Mouse (Mus musculus) C2C12 (cell line): ENCODE measurements around the gene Sidt2. TPM values are rescaled to one million over a fixed set of nuclear protein-coding genes. Genes with fewer than 3 reads are reported as not detected.
A peak's percentile ranks its signal among the peaks of the same experiment; 100 is the strongest.

Source experiments
- H3K27me3 ChIP-seq: one replicate; pipeline ENCODE4 v1.6.1; 2011; ENCODE audit not compliant: control insufficient read depth, insufficient read depth, insufficient read length
- H3K36me3 ChIP-seq: one replicate; pipeline ENCODE4 v1.6.1; 2011; ENCODE audit not compliant: control insufficient read depth, insufficient read depth
- H3K4me3 ChIP-seq: one replicate; pipeline ENCODE4 v1.5.1; 2011; ENCODE audit warnings: mild to moderate bottlenecking, control low read depth; ENCODE audit not compliant: poor library complexity, insufficient read depth, severe bottlenecking
- H3K79me2 ChIP-seq: one replicate; pipeline ENCODE4 v1.6.1; 2011; ENCODE audit not compliant: control insufficient read depth, insufficient read depth
- H3K79me3 ChIP-seq: one replicate; pipeline ENCODE4 v1.6.1; 2011; ENCODE audit warnings: low read depth, control low read depth
- H3ac ChIP-seq: one replicate; pipeline ENCODE3; 2011; ENCODE audit warnings: low read depth; ENCODE audit not compliant: control insufficient read depth, insufficient read length
- CEBPB ChIP-seq: IDR thresholded peaks from one replicate; pipeline ENCODE4 v1.6.1; 2011; ENCODE audit warnings: low read depth, mild to moderate bottlenecking, control low read depth, moderate library complexity
- CTCF ChIP-seq: IDR thresholded peaks from one replicate; pipeline ENCODE4 v1.5.1; 2011; ENCODE audit not compliant: control insufficient read depth, insufficient read depth, insufficient read length
- FOSL1 ChIP-seq: IDR thresholded peaks from one replicate; pipeline ENCODE4 v1.8.0; 2011; ENCODE audit warnings: mild to moderate bottlenecking, low read length; ENCODE audit not compliant: poor library complexity, insufficient read depth, severe bottlenecking
- MAX ChIP-seq: IDR thresholded peaks from one replicate; pipeline ENCODE4 v1.6.1; 2011; ENCODE audit warnings: mild to moderate bottlenecking, control low read depth
- MYOD1 ChIP-seq: IDR thresholded peaks from one replicate; pipeline ENCODE4 v1.6.1; 2011; ENCODE audit warnings: low read depth; ENCODE audit not compliant: control insufficient read depth, insufficient read length
- MYOG ChIP-seq: IDR thresholded peaks from one replicate; pipeline ENCODE4 v1.6.1; 2011; ENCODE audit not compliant: control insufficient read depth, insufficient read length; ENCODE audit errors: extremely low read depth
- USF1 ChIP-seq: IDR thresholded peaks from one replicate; pipeline ENCODE4 v1.6.1; 2011; ENCODE audit warnings: low read depth, mild to moderate bottlenecking, control low read depth, moderate library complexity
- long read RNA-seq, 2 experiments: library from polyadenylated mRNA; unstranded; transcript quantifications; one replicate each; pipeline ENCODE4 v2.0.0; 2019 to 2020
- polyA plus RNA-seq: library from polyadenylated mRNA; unstranded; fragments of >200 nt; fragmentation: generic; extraction: Trizol; gene quantifications from one replicate; pipeline ENCODE4 v1.2.1, GENCODE M21; 2012; ENCODE audit warnings: missing spikeins

Sidt2 gene
- polyA plus RNA-seq = 50.2 TPM
- long read RNA-seq, experiment 1, partial matches to known transcripts = 4 of 15 reads
- long read RNA-seq, experiment 1, other reads (novel, unspliced or antisense) = 11 of 15 reads
- long read RNA-seq, experiment 2, partial matches to known transcripts = 3 of 7 reads
- long read RNA-seq, experiment 2, other reads (novel, unspliced or antisense) = 4 of 7 reads

- H3K36me3 ChIP-seq = peaks cover 14% of the 10 kb centered on the region
- H3K4me3 ChIP-seq = peak within 1 kb of the TSS; percentile 74
- no peak for TF ChIP-seq CEBPB
- TF ChIP-seq MYOG = no peak
- no peak for TF ChIP-seq MYOD1
- TF ChIP-seq USF1 = no peak
- no peak for TF ChIP-seq MAX
- TF ChIP-seq FOSL1 = no peak
- TF ChIP-seq CTCF = no peak
- no peaks in the 10 kb centered on the region for H3K27me3 ChIP-seq
- peaks cover 24% of the 10 kb centered on the region for H3K79me2 ChIP-seq
- H3ac ChIP-seq = peak within 1 kb of the TSS; percentile 77
- H3K79me3 ChIP-seq = peaks cover 2% of the 10 kb centered on the region
Measured at GRCm38 (mm10) chr9:45955107-45955963, at the start of gene Sidt2. Sidt2 (minus strand) TSS chr9:45955258.

DNA sequence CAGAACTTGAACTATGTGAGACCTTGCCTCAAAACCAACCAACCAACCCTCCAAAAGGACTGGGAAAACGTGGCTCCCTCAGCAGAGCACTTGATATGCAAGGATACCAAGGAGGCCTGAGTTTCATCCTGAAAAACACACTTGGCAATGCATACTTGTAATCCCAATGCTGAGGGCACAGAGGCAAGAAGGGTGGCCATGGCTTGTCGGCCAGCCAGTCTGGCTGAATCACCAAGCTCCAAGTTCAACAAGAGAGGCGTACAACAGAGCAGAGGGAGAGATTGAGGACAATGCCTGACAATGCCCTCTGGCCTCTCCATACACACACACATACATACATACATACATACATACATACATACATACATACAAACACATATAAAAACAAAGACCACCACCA, 49.5 kb upstream of the Sidt2 start:
- no peak for TF ChIP-seq USF1
- TF ChIP-seq MAX = no peak
- no peak for TF ChIP-seq MYOG
- TF ChIP-seq MYOD1 = no peak
- no peak for TF ChIP-seq CTCF
- H3K4me3 ChIP-seq = no peak overlapping the region
- H3K79me2 ChIP-seq = no peaks in the 10 kb centered on the region
- no peak overlapping the region for H3ac ChIP-seq
- H3K79me3 ChIP-seq = no peaks in the 10 kb centered on the region
- no peaks in the 10 kb centered on the region for H3K36me3 ChIP-seq
- peaks cover 9% of the 10 kb centered on the region for H3K27me3 ChIP-seq

DNA sequence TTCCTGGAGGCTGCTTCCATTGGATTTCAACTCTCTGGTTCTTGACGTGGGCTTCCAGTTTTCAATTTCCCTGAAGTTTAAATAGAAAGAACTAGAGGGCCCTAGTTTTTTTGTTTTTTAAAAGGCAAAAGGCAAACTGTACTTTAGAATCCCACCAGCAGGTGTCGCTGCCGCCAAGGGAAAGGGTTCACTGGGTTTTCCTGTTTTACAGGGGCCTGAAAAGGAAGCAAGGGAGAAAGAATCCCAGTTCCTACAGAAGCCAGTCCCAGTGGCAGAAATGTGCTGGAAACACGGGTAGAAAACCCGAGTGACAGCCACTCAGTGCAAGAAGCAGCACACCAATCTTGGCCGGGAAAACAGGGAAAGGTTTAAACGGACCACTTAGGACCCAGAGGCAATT, 48.7 kb upstream of the Sidt2 start:
- TF ChIP-seq FOSL1 = no peak
- no peak for TF ChIP-seq MYOD1
- no peak for TF ChIP-seq MYOG
- TF ChIP-seq MAX = no peak
- no peak for TF ChIP-seq USF1
- TF ChIP-seq CTCF = no peak
- no peak for TF ChIP-seq CEBPB
- Histone ChIP-seq H3ac (no peak overlapping the region), H3K36me3 (no peaks in the 10 kb centered on the region)

DNA sequence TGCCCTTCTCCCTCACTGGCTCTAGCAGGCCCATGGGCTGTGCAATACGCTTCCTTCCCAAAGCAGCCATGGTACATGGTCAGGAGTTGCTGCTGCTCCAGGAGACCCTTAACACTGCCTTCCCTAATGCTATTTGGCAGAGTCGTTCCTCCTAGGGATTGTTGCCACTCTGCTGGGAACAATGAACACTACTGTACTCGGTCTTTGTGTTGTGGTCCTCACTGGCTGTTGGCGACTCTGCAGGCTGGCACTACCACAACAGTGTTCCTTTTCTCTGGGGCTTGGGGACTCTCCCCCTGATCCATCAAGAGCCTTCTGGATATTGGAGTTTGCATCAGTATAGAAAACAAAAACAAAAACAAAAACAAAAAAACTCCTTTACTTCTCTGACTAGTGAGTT, 44.0 kb upstream of the Sidt2 start:
- H3K27me3 ChIP-seq = peaks cover 16% of the 10 kb centered on the region
- no peaks in the 10 kb centered on the region for H3K36me3 ChIP-seq
- H3K79me2 ChIP-seq = no peaks in the 10 kb centered on the region
- H3K4me3 ChIP-seq = no peak overlapping the region
- no peak overlapping the region for H3ac ChIP-seq
- TF ChIP-seq MAX = no peak
- TF ChIP-seq FOSL1 = no peak
- TF ChIP-seq MYOG = no peak
- no peak for TF ChIP-seq CEBPB
- TF ChIP-seq CTCF = no peak
- TF ChIP-seq USF1 = no peak
- TF ChIP-seq MYOD1 = no peak
- no peaks in the 10 kb centered on the region for H3K79me3 ChIP-seq

More for the DNA sequence above, 48.7 kb upstream of the Sidt2 start:
- Histone ChIP-seq H3K4me3 (no peak overlapping the region), H3K27me3 (peaks cover 14% of the 10 kb centered on the region), H3K79me2 (no peaks in the 10 kb centered on the region), H3K79me3 (no peaks in the 10 kb centered on the region)

GRCm38 (mm10) chr9:45985229-45985567, 30.1 kb upstream of the Sidt2 start:
- H3K79me2 ChIP-seq = peaks cover 50% of the 10 kb centered on the region
- H3K79me3 ChIP-seq = peaks cover 39% of the 10 kb centered on the region
- H3K36me3 ChIP-seq = peaks cover 15% of the 10 kb centered on the region
- H3ac ChIP-seq = no peak overlapping the region
- peak overlapping the region; percentile 55 for H3K4me3 ChIP-seq
- TF ChIP-seq CEBPB = peak; percentile 94
- no peak for TF ChIP-seq MYOG
- H3K27me3 ChIP-seq = no peaks in the 10 kb centered on the region
